Mouse (Mus musculus) erythroid progenitor cell, adult 5-6 weeks (primary cell): ENCODE measurements around the gene Wfdc2. TPM values are rescaled to one million over a fixed set of nuclear protein-coding genes. Genes with fewer than 3 reads are reported as not detected.

Source experiments
- ATAC-seq: replicated peaks from 2 replicates; pipeline ENCODE4 v1.8.0; 2016; ENCODE audit warnings: moderate number of reproducible peaks, mild to moderate bottlenecking, moderate TSS enrichment, inconsistent platforms; ENCODE audit not compliant: poor library complexity, low FRiP score, severe bottlenecking
- total RNA-seq, 2 experiments: library from RNA; stranded (forward) in 1 of 2; stranded (reverse) in 1 of 2; fragments of 150-400 nt in 1 of 2; fragments of 186-747, 209-891 nt in 1 of 2; gene quantifications; 2 replicates each; pipeline versions ENCODE4 v1.2.3 to v1.2.4; 2015 to 2017; ENCODE audit warnings: low replicate concordance in 2 of 2

Wfdc2 gene
- total RNA-seq (2015; ENCODE audit: low replicate concordance): not detected in 2 replicates
- total RNA-seq (2017; ENCODE audit: low replicate concordance): not detected in 2 replicates

GRCm38 (mm10) chr2:164562391-164563188, at the start of gene Wfdc2:
Gene Wfdc2, plus strand, starts transcription at chr2:164562413.
- ATAC-seq: no peak

GRCm38 (mm10) chr2:164513389-164513788, 48.8 kb upstream of the Wfdc2 start:
- no peak for ATAC-seq

- no peak for ATAC-seq
Measured at GRCm38 (mm10) chr2:164514916-164515315, 47.3 kb upstream of the Wfdc2 start.

- no peak for ATAC-seq
Measured at GRCm38 (mm10) chr2:164515897-164516296, 46.3 kb upstream of the Wfdc2 start.

- ATAC-seq: no peak
Measured at GRCm38 (mm10) chr2:164516592-164516991, 45.6 kb upstream of the Wfdc2 start.

GRCm38 (mm10) chr2:164517485-164518221, 44.6 kb upstream of the Wfdc2 start:
- peak; percentile 61; the same call in 1 of the 2 replicates for ATAC-seq

- no peak for ATAC-seq
Measured at GRCm38 (mm10) chr2:164518266-164519170, 43.7 kb upstream of the Wfdc2 start.

GRCm38 (mm10) chr2:164519171-164519526, 43.1 kb upstream of the Wfdc2 start:
- no peak for ATAC-seq

- no peak for ATAC-seq
Measured at GRCm38 (mm10) chr2:164520782-164521181, 41.4 kb upstream of the Wfdc2 start.

GRCm38 (mm10) chr2:164521841-164522240, 40.4 kb upstream of the Wfdc2 start:
- ATAC-seq: no peak

GRCm38 (mm10) chr2:164522280-164522679, 39.9 kb upstream of the Wfdc2 start:
- ATAC-seq: no peak

GRCm38 (mm10) chr2:164523301-164523773, 38.9 kb upstream of the Wfdc2 start:
- no peak for ATAC-seq

- ATAC-seq: no peak
Measured at GRCm38 (mm10) chr2:164528557-164528956, 33.7 kb upstream of the Wfdc2 start.

GRCm38 (mm10) chr2:164531169-164531568, 31.0 kb upstream of the Wfdc2 start:
- peak; percentile 69; the same call in 1 of the 2 replicates for ATAC-seq

GRCm38 (mm10) chr2:164534315-164534714, 27.9 kb upstream of the Wfdc2 start:
- no peak for ATAC-seq

GRCm38 (mm10) chr2:164537003-164537402, 25.2 kb upstream of the Wfdc2 start:
- no peak for ATAC-seq

GRCm38 (mm10) chr2:164540652-164541427, 21.4 kb upstream of the Wfdc2 start:
- ATAC-seq: no peak

GRCm38 (mm10) chr2:164542132-164542531, 20.1 kb upstream of the Wfdc2 start:
- no peak for ATAC-seq

- ATAC-seq: no peak
Measured at GRCm38 (mm10) chr2:164542598-164542997, 19.6 kb upstream of the Wfdc2 start.
